Mouse (Mus musculus) hindbrain, embryonic 16.5 days (tissue): ENCODE results near the gene Sdccag8. TPM values are rescaled to one million over a fixed set of nuclear protein-coding genes. Genes with fewer than 3 reads are reported as not detected.
A peak's percentile ranks its signal among the peaks of the same experiment; 100 is the strongest.

ENCODE experiments used
- ATAC-seq: fragments of 200-750 bp; cut with Nextera tagmentation; 2 replicates; pipeline ENCODE4 v1.8.0; 2017; ENCODE audit warnings: moderate TSS enrichment, moderate library complexity
- H3K27ac ChIP-seq: fragments of 300-500 bp; sonication (generic); 2 replicates; pipeline ENCODE4 v1.5.1; 2014; ENCODE audit warnings: low read depth, mild to moderate bottlenecking, control low read depth, low read length, moderate library complexity
- H3K27me3 ChIP-seq: fragments of 300-500 bp; sonication (generic); replicated peaks from 2 replicates; pipeline ENCODE4 v1.6.1; 2014; ENCODE audit warnings: low read length; ENCODE audit not compliant: control insufficient read depth, insufficient read depth
- H3K36me3 ChIP-seq: fragments of 300-500 bp; sonication (generic); 2 replicates; pipeline ENCODE4 v1.6.1; 2014; ENCODE audit warnings: mild to moderate bottlenecking, low read length, moderate library complexity, mixed read lengths; ENCODE audit not compliant: control insufficient read depth, insufficient read depth
- H3K4me1 ChIP-seq: fragments of 300-500 bp; sonication (generic); 2 replicates; pipeline ENCODE4 v1.6.1; 2014; ENCODE audit warnings: low read depth, low read length; ENCODE audit not compliant: control insufficient read depth, insufficient read depth
- H3K4me2 ChIP-seq: fragments of 300-500 bp; sonication (generic); 2 replicates; pipeline ENCODE4 v1.6.1; 2014; ENCODE audit warnings: mild to moderate bottlenecking, low read length, control low read depth, moderate library complexity
- H3K4me3 ChIP-seq: fragments of 300-500 bp; sonication (generic); 2 replicates; pipeline ENCODE4 v1.5.1; 2014; ENCODE audit warnings: mild to moderate bottlenecking, low read length, control low read depth, moderate library complexity
- H3K9ac ChIP-seq: fragments of 300-500 bp; sonication (generic); 2 replicates; pipeline ENCODE4 v1.6.1; 2014; ENCODE audit warnings: low read depth, mild to moderate bottlenecking, control low read depth, low read length, moderate library complexity
- H3K9me3 ChIP-seq: fragments of 300-500 bp; sonication (generic); 2 replicates; pipeline ENCODE4 v1.6.1; 2014; ENCODE audit warnings: mild to moderate bottlenecking, low read length, moderate library complexity; ENCODE audit not compliant: control insufficient read depth
- WGBS: fragments of 180-500 bp; shearing (Covaris S2); extraction: QIAGEN DNeasy Blood & Tissue Kit; methylation state at CpG from one replicate; pipeline ENCODE4 v1.1.7; 2014; 5-methylcytosine and 5-hydroxymethylcytosine counted together
- polyA plus RNA-seq: library from polyadenylated mRNA; unstranded; fragments of >200 nt; fragmentation: Nextera tagmentation; extraction: Ambion mirVana; gene quantifications from 2 replicates; pipeline ENCODE4 v1.2.1, GENCODE M21; 2015

The Sdccag8 gene
- polyA plus RNA-seq = 24.1 and 25.8 TPM in 2 replicates

DNA sequence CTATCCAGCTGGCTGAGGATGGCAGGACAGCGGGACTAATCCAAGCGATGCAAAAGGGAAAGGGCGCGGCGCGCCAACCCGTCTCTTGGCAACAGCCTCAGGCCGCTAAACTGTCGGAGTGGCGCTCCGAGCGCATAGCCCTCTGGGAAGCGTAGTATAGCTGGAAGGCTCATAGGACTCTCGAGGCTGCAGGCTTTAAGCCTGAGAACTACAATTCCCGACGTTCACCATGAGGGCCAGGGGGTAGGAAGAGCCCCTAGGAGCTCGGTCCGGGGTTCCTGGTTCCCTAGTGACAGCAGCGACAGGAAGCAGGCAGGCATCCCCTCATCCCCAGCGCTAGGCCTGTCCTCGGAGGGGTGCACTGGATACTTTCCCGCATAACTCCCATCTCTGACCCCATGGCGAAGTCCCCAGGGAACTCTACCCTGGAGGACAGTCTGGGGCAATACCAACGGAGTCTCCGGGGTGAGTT, at the start of gene Sdccag8:
Sdccag8 (plus strand) TSS at position 70 of the 472 bp plus-strand sequence.
- Histone ChIP-seq H3K9me3 (no peaks in the 10 kb centered on the region), H3K4me3 (peak within 1 kb of the TSS; percentile 89), H3K27ac (peak within 1 kb of the TSS; percentile 100), H3K27me3 (no peaks in the 10 kb centered on the region), H3K36me3 (no peaks in the 10 kb centered on the region), H3K4me1 (peaks cover 9% of the 10 kb centered on the region), H3K9ac (peak within 1 kb of the TSS; percentile 100), H3K4me2 (peak within 1 kb of the TSS; percentile 71)
- peak; percentile 94 for ATAC-seq
- 0% methylated on average over 25 of the region's 25 CpGs for WGBS

DNA sequence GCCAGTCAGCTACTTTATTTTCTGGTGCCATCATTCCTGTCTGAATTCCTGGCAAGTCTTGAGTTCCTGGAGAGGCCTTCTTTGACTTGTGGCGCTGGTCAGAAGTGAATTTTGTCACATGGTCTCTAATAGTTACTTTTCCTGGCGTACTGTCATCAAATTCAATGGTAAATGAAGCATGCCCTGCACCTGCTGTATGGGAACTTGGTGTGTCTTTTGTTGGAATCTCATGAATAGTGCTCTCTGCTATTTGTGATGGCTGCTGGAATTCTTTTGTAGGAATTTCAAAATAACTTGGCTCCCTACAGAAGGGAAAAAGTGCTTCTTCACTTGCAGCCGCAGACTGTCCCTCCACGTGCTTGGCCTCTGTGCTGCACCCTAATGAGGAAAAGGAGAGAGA, 39.9 kb upstream of the Sdccag8 start:
- ATAC-seq = no peak; the same call in 1 of the 2 replicates
- H3K9me3 ChIP-seq = no peaks in the 10 kb centered on the region
- H3K4me2 ChIP-seq = no peak overlapping the region
- WGBS = 47% methylated on average over 4 of the region's 4 CpGs
- no peaks in the 10 kb centered on the region for H3K4me1 ChIP-seq
- peaks cover 10% of the 10 kb centered on the region for H3K36me3 ChIP-seq
- H3K27me3 ChIP-seq = no peaks in the 10 kb centered on the region
- H3K4me3 ChIP-seq = no peak overlapping the region
- no peak overlapping the region for H3K27ac ChIP-seq
- H3K9ac ChIP-seq = no peak overlapping the region

DNA sequence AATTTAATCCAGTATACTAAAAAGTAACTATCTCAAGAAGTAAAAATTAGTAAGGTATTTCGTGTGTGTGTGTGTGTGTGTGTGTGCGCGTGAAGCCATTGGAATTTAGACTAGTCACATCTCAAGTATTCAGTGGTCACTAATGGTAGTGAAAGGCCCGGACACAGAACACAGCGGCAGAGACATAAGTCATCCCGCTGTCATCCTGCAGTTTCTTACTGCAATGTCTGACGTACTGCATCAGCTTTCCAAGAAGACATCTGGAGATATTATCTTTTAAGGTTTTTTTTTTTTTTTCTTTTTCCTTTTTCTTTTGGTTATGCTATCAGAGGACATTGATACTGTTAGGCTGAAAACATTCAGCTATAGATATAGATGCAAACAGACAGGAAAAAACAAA, 25.1 kb upstream of the Sdccag8 start:
- 86% methylated on average over 7 of the region's 7 CpGs for WGBS
- Histone ChIP-seq H3K9ac (no peak overlapping the region), H3K27ac (no peak overlapping the region)

GRCm38 (mm10) chr1:176792175-176792574, 22.3 kb upstream of the Sdccag8 start:
- no peaks in the 10 kb centered on the region; the same call in 1 of the 2 replicates for H3K4me1 ChIP-seq
- no peak overlapping the region for H3K4me2 ChIP-seq
- 87% methylated on average over 1 of the region's 1 CpGs for WGBS
- H3K9me3 ChIP-seq = no peaks in the 10 kb centered on the region
- no peak overlapping the region for H3K27ac ChIP-seq
- ATAC-seq = no peak
- no peaks in the 10 kb centered on the region for H3K27me3 ChIP-seq
- 0 out of 2 replicates have a peak, but pooled peaks cover 7% of the 10 kb centered on the region for H3K36me3 ChIP-seq
- no peak overlapping the region for H3K4me3 ChIP-seq
- H3K9ac ChIP-seq = no peak overlapping the region

More for the DNA sequence above, 25.1 kb upstream of the Sdccag8 start:
- Histone ChIP-seq H3K4me2 (no peak overlapping the region), H3K27me3 (no peaks in the 10 kb centered on the region), H3K36me3 (peaks cover 10% of the 10 kb centered on the region; the same call in 1 of the 2 replicates), H3K4me3 (no peak overlapping the region), H3K4me1 (no peaks in the 10 kb centered on the region), H3K9me3 (no peaks in the 10 kb centered on the region)
- no peak for ATAC-seq

GRCm38 (mm10) chr1:176798673-176799072, 15.8 kb upstream of the Sdccag8 start:
- Histone ChIP-seq H3K27me3 (no peaks in the 10 kb centered on the region), H3K4me3 (no peak overlapping the region), H3K9ac (no peak overlapping the region), H3K36me3 (no peaks in the 10 kb centered on the region), H3K4me1 (peaks cover 10% of the 10 kb centered on the region; the same call in 1 of the 2 replicates), H3K27ac (no peak overlapping the region), H3K4me2 (no peak overlapping the region), H3K9me3 (no peaks in the 10 kb centered on the region)
- ATAC-seq = no peak

GRCm38 (mm10) chr1:176800728-176801365, 13.6 kb upstream of the Sdccag8 start:
- ATAC-seq = peak; percentile 65; the same call in 1 of the 2 replicates
- Histone ChIP-seq H3K4me3 (no peak overlapping the region), H3K9me3 (no peaks in the 10 kb centered on the region), H3K27ac (no peak overlapping the region), H3K4me2 (no peak overlapping the region), H3K4me1 (peaks cover 10% of the 10 kb centered on the region; the same call in 1 of the 2 replicates), H3K27me3 (no peaks in the 10 kb centered on the region), H3K9ac (no peak overlapping the region), H3K36me3 (no peaks in the 10 kb centered on the region)
- WGBS = 16% methylated on average over 2 of the region's 2 CpGs

DNA sequence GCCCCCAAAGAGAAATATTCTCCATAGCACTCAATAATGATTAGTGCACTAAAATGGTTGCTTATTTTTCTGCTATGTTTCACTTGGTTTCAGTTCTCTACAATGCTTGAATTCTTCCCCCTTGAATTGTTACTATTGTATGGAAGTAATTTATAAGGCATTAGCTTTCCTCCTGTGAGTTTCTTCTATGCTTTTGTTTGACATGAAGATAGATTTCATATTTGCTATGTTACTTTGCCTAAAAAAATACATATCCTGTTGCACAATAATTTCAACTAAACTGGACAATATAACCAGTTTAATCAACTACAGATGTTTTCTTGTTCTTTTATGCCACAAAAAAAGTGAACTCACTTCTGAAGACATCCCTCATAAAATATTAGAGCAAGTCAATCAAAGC, 4.3 kb upstream of the Sdccag8 start:
- no peaks in the 10 kb centered on the region for H3K36me3 ChIP-seq
- H3K4me3 ChIP-seq = no peak overlapping the region
- no peaks in the 10 kb centered on the region for H3K27me3 ChIP-seq
- H3K9me3 ChIP-seq = no peaks in the 10 kb centered on the region
- no peak overlapping the region for H3K27ac ChIP-seq
- peaks cover 20% of the 10 kb centered on the region for H3K4me1 ChIP-seq
- H3K9ac ChIP-seq = no peak overlapping the region
- ATAC-seq = no peak
- no peak overlapping the region for H3K4me2 ChIP-seq

DNA sequence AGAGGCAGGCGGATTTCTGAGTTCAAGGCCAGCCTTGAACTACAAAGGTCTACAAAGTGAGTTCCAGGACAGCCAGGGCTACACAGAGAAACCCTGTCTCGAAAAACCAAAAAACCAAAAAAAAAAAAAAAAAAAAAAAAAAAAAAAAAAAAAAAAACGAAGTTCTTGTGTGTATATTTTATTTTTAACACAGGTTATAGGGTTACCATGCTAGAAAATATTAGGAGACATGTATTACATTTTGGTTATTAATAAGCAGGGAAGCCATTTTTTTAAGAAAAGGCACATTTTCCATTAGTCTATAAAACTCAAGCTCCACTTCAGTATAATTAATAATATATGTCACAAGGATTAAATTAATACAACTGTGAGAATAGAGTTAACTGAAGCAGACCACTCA, 2.6 kb upstream of the Sdccag8 start:
- peak overlapping the region; percentile 89 for H3K4me3 ChIP-seq
- H3K4me1 ChIP-seq = peaks cover 18% of the 10 kb centered on the region
- H3K27ac ChIP-seq = no peak overlapping the region; the same call in 1 of the 2 replicates
- WGBS = 68% methylated on average over 3 of the region's 3 CpGs
- no peaks in the 10 kb centered on the region for H3K9me3 ChIP-seq
- H3K27me3 ChIP-seq = no peaks in the 10 kb centered on the region
- H3K9ac ChIP-seq = peak overlapping the region; percentile 100; the same call in 1 of the 2 replicates
- no peaks in the 10 kb centered on the region for H3K36me3 ChIP-seq
- ATAC-seq = no peak
- H3K4me2 ChIP-seq = peak overlapping the region; percentile 71

DNA sequence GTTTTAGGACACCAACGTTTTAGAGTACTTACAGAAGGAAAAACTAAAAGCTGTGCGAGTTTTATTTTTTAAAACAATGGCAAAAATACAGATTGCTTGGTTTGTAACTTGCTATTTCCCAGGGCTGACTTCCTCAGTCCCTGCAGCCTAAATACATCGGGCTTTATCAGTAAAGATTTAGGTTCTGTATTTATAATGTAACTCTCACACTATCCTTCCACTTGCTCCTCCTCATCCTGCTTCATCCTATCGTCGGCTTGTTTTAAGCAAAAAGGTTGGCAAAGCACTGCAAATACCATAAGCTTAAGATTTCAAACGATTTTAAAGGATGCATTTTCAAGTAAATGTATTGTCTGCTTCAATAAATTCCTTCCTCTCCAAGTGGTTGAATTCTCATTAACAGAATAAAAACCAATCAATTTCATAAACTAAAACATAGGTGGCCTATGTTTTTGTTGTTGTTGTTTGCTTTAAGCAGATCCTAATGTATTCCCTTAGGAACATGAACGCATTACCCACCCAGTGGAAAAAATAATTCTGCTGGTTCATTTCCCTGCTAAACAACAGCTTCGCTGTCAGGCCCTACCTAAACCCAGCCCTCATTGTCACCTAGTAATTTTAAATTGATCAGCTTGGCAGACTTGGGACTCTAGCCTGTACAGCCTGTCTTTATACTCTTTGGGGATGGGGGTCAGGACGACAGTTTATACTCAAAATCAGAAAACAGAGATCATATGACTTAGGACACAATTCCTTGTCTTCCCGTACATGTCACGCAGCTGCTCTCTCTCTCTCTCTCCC, 1.8 kb upstream of the Sdccag8 start:
- Histone ChIP-seq H3K4me3 (peak overlapping the region; percentile 89), H3K27ac (peak overlapping the region; percentile 100), H3K27me3 (no peaks in the 10 kb centered on the region), H3K9ac (peak overlapping the region; percentile 100), H3K4me1 (peaks cover 17% of the 10 kb centered on the region), H3K4me2 (peak overlapping the region; percentile 71), H3K36me3 (no peaks in the 10 kb centered on the region), H3K9me3 (no peaks in the 10 kb centered on the region)
- ATAC-seq = no peak
- 13% methylated on average over 11 of the region's 11 CpGs for WGBS
